Mouse (Mus musculus) thymus, adult 18-20 months (tissue): ENCODE results near the gene Eps8l3.

Experiments
- DNase-seq, 2 experiments: peaks; one replicate each; pipeline ENCODE4 v3.0.0; 2022; ENCODE audit warnings: mixed read lengths in 2 of 2

Eps8l3 gene

DNA sequence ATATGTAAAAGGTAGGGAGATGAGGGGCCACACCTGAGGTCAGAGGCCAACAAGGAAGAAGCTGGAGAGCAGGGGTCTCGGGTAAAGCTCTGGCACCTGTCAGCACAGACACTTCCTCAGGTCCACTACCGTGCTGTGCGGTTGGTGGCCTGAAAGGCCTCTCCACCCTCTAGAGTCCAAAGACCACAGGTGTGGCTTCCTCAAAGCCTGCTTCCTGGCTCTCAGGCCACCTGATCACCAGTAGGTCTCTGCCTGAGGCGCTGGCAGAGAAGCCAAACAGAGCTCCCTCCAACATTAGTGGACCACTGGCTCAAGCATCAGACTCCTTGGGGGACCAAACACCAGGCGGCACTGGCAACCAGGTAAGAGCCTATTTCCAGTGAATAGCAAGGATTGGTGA is at the start of gene Eps8l3:
Gene Eps8l3, plus strand, starts transcription at position 225 of the 400 bp plus-strand sequence.
- no peak for DNase-seq

DNA sequence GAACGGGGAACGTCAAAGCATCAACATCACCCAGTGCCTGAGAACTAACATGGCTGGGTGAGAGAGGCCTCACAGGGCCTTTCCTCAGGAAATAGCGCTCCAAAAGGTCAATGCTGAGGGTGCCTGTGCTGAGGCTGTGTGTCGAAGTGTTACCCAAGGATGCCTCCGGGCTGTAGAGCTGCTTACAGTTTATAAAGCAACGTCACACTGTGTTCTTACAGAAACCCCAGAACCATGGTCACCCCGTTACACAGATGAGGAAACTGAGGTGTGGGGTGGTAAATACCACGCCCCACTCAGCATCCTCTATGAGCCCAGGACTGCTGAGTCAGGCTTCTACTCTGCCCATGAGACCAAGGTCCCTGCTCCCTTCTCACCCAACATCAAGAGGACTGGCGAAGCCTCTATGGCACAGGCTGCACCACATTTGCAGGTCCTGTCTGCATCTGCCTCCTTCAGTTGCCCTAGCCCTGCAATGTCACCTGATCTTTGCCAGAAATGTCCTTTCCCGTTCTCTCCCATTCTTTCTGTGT is 49.1 kb upstream of the Eps8l3 start:
- DNase-seq, result no peak

DNA sequence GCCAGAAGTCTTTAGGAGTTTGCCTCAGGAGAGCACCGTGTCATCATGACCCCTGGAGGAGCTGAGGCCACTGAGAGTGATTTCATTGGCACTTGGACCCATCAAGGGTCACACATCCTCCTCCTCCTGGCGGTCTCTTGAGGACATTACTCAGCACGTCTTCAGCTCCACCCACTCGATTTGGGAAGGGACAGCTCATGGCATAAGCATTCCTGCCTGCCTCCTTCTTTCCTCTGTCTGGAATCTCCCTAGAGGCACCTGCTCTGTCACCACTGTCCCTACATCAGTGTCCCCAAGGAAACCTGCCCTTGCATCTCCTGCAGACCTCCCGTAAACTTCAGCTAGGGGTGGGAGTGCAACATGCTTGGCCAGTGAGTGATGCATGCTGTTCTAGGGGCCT is 48.5 kb upstream of the Eps8l3 start:
- no peak for DNase-seq

DNA sequence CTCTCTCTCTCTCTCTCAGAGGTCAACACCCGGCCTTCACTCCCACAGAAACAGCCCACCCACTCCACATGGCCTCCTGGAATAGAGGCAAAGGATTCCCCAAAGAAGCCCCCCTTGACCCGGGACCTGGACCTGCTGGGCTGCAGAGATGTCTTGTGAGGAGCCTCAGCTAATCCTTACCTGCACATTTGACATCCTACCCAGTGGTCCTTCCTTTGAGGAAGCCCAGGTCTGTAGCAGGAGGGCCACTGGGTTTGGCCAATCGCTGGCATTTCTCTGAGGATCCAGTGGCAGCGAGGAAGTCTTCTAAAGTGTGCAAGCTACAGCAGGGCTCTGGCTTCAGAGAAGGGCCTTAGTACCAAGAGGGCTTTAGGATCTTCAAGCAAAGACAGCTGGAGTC is 48.0 kb upstream of the Eps8l3 start:
- no peak for DNase-seq

DNA sequence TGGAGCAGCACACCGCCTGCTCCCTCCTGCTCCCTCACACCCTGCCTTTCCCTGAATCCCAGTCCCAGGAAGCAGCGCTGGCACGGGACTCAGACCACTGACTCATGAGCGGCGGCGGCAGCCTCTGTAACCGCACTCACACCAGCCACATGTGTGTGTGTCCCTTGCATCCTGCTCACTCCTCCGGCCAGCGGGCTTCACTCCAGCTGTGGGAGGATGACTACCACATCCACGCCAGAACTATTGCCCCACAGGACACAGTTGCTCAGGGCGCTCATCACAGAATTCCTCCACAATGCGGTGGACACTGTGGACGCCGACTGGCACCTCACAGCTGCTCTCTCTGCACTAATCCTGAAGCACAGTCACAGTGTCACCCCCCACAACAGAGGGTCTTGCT is 47.4 kb upstream of the Eps8l3 start:
- DNase-seq, result no peak

DNA sequence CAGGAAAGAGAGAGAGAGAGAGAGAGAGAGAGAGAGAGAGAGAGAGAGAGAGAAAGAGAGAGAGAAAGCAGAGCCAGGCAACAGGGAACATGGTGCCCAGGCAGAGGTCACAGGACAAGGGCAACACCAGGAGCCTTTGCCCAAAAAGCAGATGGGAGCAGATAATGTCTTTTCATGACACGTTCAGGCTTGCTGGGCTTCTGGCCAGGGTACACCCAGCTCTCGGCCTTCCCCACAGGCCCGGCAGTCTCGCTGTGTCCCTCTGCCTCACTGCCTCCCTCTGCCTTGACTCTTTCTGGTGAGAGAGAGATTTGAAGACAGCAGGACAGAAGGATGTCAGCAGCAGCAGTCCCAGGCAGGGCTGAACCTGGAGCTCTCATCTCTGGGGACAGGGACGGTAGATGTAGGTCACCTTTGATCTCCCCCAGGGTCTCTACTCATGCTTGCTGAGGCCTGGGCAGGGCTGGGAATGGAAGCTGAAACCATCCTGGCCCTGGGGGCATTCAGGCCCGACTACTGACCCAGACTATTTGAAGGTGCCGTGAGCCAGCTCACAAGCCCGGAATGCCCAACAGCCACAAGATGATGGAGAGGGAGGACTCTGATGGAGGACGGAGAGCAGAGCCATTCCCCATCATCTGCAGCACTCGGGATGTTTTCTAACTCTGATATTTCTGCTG is 45.0 kb upstream of the Eps8l3 start:
- no peak for DNase-seq

DNA sequence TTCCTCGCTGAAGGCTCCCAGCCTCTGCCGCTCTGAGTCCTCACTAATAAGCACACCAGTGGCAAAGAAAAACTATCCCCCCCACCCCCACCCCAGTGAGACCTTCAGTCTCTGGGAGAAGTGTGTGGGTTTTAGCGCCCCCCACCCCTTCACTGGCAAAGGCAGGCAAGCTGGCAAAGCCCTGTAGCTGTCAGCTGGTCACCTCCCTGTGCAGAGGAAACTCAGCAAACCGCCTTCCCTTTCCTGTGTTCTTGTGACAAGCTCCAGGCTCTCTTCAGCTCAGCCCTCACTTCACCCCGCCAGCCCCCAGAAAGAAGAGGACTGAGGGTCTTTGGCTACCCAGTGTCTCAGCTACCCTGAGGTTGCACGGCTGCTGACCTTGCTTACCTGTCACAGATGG is 44.4 kb upstream of the Eps8l3 start:
- no peak for DNase-seq

DNA sequence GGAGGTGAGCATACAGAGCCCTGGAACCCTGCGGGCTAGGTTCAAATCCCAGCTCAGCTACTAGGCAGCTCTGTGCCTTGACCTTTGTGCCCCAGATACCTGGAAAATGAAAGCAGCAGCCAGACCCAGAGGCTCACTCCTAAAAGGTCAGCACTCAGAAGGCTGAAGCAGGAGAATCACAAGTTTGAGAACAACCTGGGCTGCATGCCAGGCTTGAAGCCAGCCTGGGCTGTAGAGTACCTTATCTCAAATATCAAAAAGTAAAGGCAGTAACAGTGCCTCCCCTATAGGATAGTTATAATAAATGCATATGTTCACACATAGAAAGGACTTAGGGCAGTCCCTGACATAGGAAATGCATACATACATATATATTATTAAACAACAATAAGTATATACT is 43.7 kb upstream of the Eps8l3 start:
- no peak for DNase-seq

DNA sequence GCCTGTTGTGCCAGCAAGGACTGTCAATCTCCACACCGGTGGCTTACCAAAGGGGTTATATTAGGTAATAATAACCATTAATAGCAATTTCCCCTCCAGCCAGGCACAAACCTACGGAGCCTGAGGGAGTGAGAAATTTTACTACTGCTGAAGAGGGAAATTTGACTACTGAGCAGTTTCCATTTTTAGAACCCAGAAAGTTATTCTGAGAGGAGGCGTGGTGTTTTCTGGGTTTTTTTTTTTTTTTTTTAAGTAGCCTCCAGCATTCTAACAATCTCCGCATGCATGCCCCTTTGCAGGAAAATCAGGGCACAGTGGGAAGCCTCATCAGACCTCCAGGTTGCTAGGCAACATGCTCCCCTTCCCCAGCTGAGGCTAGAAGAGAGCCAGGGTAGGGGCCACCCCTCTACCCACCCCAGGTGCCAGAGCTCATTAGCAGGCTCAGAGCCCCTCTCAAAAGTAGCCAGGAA is 43.1 kb upstream of the Eps8l3 start:
- no peak for DNase-seq

DNA sequence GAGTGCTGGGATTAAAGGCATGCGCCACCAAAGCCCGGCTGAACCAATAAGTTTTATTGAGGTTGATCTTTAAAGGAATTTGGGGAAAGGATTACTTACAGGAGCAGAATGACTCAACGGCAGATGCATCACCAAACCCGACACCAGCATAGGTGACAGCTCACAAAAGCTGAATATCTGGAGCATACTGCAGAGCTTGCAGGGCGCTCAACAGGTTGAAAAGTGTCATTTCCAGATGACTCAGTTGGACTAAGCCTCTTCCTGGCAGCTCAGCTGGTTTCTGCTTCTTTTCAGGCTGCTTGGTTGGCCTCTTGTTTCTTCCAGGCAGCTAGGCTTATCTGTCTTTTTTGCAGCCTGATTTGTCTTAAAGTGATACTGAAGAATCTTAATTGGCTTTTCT is 41.7 kb upstream of the Eps8l3 start:
- no peak for DNase-seq

DNA sequence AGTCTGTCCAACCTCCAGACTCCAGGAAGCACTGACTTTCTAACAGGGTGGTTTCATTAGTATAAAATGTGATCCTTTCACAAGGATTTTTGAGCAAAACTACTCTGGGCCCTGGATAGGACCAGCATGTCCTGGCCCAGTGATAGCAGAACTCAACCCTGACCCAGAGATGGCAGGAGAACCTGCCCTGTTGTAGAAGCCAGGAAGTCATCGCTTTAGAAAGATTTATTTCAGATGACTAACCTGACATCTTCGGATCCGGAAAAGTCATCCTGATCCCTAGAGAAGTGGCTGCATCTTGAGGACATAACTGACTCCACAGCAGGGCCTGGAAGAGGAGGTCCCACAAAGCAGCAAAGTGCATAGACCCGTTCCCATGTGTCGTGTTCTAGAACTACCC is 37.2 kb upstream of the Eps8l3 start:
- DNase-seq, result no peak

DNA sequence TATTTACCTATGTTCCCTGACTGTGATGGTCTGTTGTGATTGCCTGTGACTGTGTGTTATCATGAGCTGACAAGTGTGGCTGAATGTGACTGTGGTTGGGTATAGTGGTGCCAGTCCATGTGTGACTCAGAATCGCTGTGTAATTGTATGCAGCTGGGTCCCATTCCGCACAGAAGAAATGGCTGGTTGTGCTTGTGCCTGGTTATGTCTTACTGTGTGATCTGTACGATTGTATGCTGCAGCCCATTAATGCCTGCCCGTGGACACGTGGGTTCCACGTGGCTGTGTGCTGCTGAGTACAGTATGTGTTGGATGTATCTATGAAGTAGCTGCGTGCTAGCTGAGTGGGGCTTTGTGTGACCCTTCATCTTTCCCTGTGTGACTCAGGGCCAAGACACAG is 36.2 kb upstream of the Eps8l3 start:
- DNase-seq, result no peak

DNA sequence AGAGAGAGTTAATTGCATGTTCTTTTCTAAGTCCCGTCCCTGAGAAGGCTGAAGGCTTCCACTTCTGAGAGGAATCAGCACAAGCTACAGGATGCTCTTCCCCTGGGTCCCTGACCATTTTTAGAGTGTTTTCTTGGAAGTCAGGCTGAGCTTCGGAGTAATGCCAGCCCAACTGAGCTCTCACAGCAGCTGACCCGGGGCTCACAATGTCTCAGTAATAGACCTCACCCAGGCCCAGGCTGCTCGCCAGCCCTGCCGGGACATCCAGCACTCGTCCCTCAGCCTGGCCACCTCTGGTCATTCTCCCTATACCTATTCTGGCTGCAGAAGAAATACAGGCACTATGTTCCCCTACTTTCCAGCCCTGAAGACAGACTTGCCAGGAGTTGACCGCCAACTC is 35.7 kb upstream of the Eps8l3 start:
- no peak for DNase-seq

DNA sequence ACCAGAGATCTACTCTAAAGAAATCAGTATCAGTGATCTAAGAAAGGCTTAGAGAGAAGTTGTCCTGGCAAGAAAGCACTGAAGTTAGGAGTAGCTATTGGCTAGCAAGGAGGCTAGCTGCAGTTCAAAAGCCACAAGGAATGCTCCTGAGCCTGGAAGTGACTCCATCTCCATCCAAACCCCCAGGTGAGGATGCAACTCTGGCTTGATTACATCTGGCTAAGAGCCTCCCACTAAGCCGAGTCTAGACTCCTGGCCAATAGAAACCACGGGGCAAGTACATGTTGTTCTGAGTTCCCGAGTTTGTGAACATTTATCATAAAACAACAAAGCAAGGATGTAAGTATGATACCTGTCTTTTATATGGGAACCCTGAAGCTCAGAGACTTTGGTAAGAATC is 33.6 kb upstream of the Eps8l3 start:
- DNase-seq, result no peak

DNA sequence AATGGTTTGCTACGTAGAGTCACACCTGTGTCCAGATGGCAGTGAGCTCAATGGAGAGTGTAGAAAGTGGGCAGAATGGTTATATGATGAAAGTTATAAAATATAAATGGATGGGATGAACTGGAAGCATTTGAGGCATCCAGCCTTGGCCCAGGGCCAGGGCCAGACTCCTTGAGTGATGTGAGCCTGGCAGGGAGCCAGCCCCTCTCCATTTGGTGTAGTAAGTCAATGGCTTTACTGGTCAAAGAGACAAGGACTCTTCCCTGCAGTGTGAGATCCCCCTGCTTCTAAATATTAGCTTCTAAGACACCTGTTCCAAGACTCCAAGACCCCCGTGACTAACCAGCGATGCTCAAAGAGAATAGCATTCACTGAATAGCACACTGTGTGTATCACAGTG is 33.0 kb upstream of the Eps8l3 start:
- DNase-seq, result no peak

DNA sequence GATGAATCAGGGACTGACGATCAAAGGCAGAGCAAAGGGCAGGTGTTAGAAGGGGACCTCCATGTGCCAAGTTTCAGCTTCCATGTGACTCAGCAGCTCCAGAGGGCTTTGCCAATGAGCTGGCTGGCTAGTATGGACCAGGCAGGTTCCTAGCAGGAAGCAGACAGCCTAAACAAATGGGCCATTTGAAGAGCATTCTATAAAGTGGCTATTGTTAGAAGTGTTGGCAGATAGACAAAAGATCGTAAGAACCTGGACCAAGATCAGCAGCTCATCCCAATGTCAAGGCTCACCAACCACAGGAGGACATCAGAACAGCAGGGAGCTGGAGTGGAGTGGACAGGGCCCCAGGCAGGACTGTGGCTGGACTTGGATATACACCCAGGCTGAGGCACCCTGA is 32.5 kb upstream of the Eps8l3 start:
- DNase-seq, result no peak

DNA sequence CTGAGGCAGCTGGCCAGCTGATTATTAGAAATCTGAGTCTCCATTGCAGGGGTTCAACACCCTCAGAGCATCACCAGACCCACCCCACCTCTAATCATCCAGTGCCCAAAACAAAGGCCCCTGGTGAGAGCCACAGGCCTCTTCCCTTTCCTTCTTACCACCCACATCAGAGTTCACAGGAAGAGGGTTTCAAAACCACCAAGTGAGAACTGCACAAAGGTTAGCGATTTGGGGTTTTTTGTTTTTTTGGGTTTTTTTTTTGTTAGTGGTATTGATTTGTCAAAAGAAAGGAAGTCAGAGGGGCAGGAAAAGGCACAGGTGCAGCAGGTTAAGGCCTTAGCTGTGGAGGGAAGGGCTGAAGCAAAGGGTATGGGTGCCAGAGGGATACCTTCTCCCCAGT is 30.9 kb upstream of the Eps8l3 start:
- no peak for DNase-seq

DNA sequence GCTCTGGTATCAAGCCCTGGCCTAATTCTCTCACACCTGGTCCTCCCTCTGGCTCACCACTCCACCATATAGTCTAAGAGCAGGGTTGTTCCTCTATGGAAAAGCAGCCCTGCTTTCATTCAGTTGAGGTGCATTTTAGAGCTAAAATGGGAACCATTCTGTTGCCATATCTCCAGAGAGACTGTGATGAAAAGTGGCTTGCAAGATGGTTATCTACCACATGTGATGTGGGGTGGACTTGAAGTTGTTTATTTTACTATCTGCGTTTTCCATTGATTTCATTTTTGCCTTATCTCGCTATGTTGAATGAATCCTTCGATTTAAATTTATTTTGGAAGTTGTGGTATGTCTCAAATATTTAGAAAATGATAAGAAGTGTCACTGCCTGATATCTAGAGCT is 30.2 kb upstream of the Eps8l3 start:
- no peak for DNase-seq

DNA sequence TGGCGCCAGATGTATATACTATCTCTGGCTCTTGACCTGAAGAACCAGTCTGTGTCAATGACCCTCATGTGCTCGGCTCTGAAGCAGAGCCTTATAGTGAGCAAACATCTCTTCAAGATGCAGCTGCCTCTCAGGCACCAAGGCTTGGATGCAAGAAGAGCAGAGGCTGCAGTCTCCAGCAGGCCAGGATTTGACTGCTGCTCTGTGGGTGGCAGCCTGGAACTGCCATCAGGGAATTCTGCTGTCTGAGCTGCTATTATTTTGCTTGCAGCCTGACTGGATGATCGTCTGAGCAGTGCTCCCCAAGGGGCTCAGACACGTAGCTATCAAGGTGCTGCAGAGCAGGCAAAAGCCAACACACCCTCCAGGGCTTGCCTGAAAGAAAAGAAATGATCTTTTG is 28.9 kb upstream of the Eps8l3 start:
- no peak for DNase-seq

DNA sequence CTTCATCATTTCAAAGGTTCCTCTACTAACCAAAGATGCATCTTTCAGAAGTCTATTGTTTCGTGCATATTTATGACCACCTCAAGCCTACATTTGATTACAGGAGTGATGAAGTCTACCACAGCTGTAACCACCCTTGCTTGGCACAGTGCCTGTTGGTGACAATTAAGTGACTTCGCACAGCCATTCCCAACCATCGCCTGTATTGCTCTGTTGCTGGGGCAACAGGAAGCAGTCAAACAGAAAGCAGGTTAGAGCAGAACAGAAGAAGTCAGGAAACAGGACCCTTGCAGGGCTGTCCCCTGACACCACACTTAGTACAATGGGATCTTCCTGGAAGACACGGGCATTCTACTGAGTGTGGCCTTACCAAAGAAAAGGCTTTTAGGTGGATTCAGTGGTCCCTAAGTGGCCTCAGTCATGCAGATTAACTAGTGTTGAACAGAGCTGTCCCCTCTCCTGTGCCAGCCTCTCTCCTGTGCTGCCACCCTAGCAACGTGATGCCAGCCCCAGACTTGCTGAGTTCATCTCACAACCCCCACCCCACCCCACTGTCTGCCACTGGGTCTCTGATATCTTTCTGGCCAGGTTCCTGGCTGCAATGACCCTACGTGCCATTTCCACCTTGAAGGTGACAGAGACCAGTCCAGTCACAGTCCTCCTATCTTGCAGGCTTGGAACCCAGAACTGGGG is 27.9 kb upstream of the Eps8l3 start:
- no peak for DNase-seq

DNA sequence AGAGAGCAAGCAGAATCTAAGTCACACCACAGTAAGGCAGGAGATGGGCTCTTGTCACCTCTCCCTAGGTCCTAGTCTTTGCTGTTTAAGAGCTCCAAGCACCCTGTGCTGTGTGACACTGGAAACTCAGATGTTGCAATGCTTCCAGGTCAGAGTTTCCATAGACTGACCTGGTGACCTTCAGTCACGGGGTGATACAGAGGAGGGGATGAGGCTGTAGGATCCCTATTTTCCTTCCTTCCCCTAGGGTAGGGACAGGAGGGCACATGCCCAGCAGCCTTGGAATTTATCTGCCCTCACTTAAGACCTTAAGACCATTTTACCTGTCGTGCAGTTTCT is 27.4 kb upstream of the Eps8l3 start:
- DNase-seq, result no peak

DNA sequence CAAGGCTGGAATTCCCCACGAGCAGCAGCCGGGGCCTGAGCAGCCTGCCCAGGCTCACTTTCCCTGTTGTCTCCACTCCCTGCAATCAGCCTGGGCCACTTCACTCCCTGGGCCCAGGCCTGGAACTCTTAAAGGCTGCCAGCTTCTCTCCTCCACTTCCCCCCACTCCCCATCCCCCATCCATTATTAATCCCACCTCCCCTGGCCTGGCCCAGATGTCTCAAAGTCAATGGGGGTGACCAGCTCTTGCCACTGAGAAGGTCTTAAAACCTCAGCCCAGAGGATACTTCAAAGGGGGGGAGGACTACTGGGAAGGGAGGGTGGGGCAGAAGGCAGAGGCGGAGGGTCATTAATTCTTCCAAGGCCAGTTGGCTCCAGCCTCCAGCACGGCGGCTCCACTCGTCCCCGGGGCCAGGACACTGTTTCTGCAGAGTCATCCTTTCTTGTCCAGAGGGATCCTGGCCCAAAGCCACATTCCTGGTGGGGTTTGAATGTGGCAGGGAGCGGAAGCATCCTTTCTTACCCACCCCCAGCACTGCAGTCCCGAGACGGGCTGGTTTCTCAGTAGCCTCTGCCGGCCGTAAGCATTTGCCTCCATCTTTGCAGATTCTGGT is 26.5 kb upstream of the Eps8l3 start:
- no peak for DNase-seq

DNA sequence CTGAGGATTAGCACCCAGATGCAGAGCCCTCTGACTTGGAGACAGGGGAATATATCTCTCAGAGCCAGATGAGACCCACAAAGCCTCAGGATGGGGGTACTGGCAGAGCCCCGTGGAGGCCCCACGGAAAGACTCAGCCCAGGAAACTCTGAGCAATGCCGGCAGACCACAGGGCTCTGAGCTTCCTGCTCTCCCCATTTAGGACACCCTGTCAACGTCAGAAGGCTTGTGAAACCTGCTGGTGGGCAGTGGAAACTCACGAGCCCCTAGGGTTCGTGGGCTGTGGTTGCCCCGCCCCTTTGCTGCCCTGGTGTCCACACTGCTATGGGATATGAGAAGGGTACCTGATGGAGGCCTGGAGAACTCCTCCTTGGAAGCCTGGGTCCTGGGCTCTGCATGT is 24.2 kb upstream of the Eps8l3 start:
- DNase-seq, result no peak
